Mouse (Mus musculus) c-Kit-positive CD71-negative TER-119-negative erythroid progenitor cells, embryonic 14.5 days (primary cell): Measurements from ENCODE around the gene Rpa1.

ENCODE experiments used
- DNase-seq: peaks from one replicate; pipeline ENCODE4 v3.0.0-alpha.2; 2013; ENCODE audit warnings: low read depth

Rpa1 gene

GRCm38 (mm10) chr11:75262791-75263190 is 85.3 kb downstream of the Rpa1 start:
- DNase-seq, result no peak

- no peak for DNase-seq
These were observed 85.9 kb downstream of the Rpa1 start for GRCm38 (mm10) chr11:75262181-75262580.

- no peak for DNase-seq
These were observed 86.4 kb downstream of the Rpa1 start for GRCm38 (mm10) chr11:75261730-75262129.

- DNase-seq, result no peak
These were observed 87.1 kb downstream of the Rpa1 start for GRCm38 (mm10) chr11:75261016-75261415.

GRCm38 (mm10) chr11:75259996-75260561 is 88.0 kb downstream of the Rpa1 start:
- no peak for DNase-seq

- DNase-seq, result no peak
These were observed 88.7 kb downstream of the Rpa1 start for GRCm38 (mm10) chr11:75259416-75259815.

- DNase-seq, result no peak
These were observed 91.0 kb downstream of the Rpa1 start for GRCm38 (mm10) chr11:75257056-75257648.

GRCm38 (mm10) chr11:75255330-75255729 is 92.8 kb downstream of the Rpa1 start:
- DNase-seq, result no peak

- peak; percentile 51 for DNase-seq
These were observed 93.7 kb downstream of the Rpa1 start for GRCm38 (mm10) chr11:75254252-75254912.

GRCm38 (mm10) chr11:75251557-75252070 is 96.5 kb downstream of the Rpa1 start:
- no peak for DNase-seq

GRCm38 (mm10) chr11:75251006-75251512 is 97.1 kb downstream of the Rpa1 start:
- DNase-seq, result no peak

- no peak for DNase-seq
These were observed 98.5 kb downstream of the Rpa1 start for GRCm38 (mm10) chr11:75249588-75249987.
